ENCODE assay signal across 8 mouse cellular contexts in the genomic region with DNA sequence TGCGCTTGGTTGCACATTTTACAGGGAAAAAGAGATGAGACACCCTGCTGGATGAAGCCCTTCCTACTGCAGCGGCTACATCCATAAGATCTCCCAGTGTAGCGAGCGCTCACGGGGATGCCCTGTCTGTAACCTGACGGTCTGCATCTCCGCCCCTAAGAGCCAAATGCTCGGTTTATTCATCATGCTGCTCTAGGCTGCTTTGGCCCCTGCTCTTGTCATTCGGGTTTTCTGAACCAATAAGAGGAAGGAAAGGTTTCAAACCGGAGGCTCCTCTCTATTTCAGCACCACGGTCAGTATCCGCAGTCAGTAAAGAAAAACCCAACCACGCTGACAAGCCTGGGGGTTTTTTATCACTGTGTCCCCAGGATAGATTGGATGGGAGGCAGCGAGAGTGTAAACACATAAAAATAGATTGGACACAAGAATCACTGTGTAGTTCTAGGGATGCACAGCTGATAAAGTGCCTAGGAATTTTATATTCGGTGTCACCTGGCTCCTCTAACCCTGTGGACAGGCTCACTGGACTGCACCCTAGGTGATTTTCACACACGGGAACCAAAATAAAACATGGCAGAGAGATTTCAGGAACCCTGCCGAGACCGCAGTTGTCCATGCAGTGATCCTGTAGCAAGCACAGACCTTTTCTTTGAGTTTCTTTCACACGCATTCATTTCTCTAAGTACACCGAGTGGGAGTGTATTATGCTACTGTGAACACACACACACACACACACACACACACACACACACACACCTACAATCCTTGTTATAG. TPM values are rescaled to one million over a fixed set of nuclear protein-coding genes. Genes with fewer than 3 reads are reported as not detected.
DNase-seq lines count a peak whose midpoint lies in the region; ATAC-seq and TF ChIP-seq lines count a peak whose summit lies in the region.

No protein-coding gene starts in this region.

- peak; percentile 60 for ATAC-seq in kidney, embryonic 16.5 days (ENCODE audit: low FRiP score, low TSS enrichment)
- peak; percentile 23 for ATAC-seq in embryonic facial prominence, embryonic 14.5 days (ENCODE audit: low read depth)
- ATAC-seq in intestine, embryonic 14.5 days (replicated peaks; ENCODE audit: low FRiP score, low TSS enrichment, low read depth): no peak
- peak; percentile 49; the same call in 1 of the 2 replicates for ATAC-seq in limb, embryonic 13.5 days (ENCODE audit: low FRiP score, low read depth)

- WGBS in kidney, embryonic 16.5 days: 8% methylated on average over 20 of the region's 20 CpGs
- 9% methylated on average over 20 of the region's 20 CpGs for WGBS in kidney, adult 2 months
- 10% methylated on average over 20 of the region's 20 CpGs for WGBS in embryonic facial prominence, embryonic 14.5 days
- WGBS in intestine, embryonic 14.5 days: 13% methylated on average over 20 of the region's 20 CpGs
- 10% methylated on average over 20 of the region's 20 CpGs for WGBS in limb, embryonic 13.5 days

- H3K4me3 ChIP-seq in kidney, embryonic 16.5 days (ENCODE audit: low read length): peak overlapping the region; percentile 42; the same call in 1 of the 2 replicates
- no peak overlapping the region for H3K4me3 ChIP-seq in kidney, adult 2 months (ENCODE audit: insufficient read depth, low read depth, low read length)
- peak overlapping the region; percentile 33 for H3K4me3 ChIP-seq in embryonic facial prominence, embryonic 14.5 days (ENCODE audit: low read depth, low read length)
- no peak overlapping the region for H3K4me3 ChIP-seq in intestine, embryonic 14.5 days (ENCODE audit: low read depth, low read length)
- peak overlapping the region; percentile 33 for H3K4me3 ChIP-seq in limb, embryonic 13.5 days

- H3K9me3 ChIP-seq in kidney, embryonic 16.5 days (ENCODE audit: low read length): no peaks in the 10 kb centered on the region
- H3K9me3 ChIP-seq in embryonic facial prominence, embryonic 14.5 days (ENCODE audit: control insufficient read depth, low read length): no peaks in the 10 kb centered on the region
- H3K9me3 ChIP-seq in intestine, embryonic 14.5 days (ENCODE audit: control insufficient read depth, low read length): no peaks in the 10 kb centered on the region
- no peaks in the 10 kb centered on the region for H3K9me3 ChIP-seq in limb, embryonic 13.5 days

- TF ChIP-seq CTCF in kidney, adult 2 months (conservative IDR thresholded peaks at IDR 0.05; ENCODE audit: insufficient read depth, insufficient read length, low read depth, low read length): no peak

- H3K27me3 ChIP-seq in kidney, embryonic 16.5 days (ENCODE audit: insufficient read depth, low read length): peaks cover 4% of the 10 kb centered on the region; the same call in 1 of the 2 replicates
- H3K27me3 ChIP-seq in kidney, adult 2 months (replicated peaks; ENCODE audit: control insufficient read depth, insufficient read depth, low read length): no peaks in the 10 kb centered on the region
- no peaks in the 10 kb centered on the region for H3K27me3 ChIP-seq in embryonic facial prominence, embryonic 14.5 days (replicated peaks; ENCODE audit: control insufficient read depth, insufficient read depth, low read length)
- H3K27me3 ChIP-seq in intestine, embryonic 14.5 days (replicated peaks; ENCODE audit: control insufficient read depth, insufficient read depth, low read length): peaks cover 8% of the 10 kb centered on the region
- H3K27me3 ChIP-seq in limb, embryonic 13.5 days: peaks cover 21% of the 10 kb centered on the region

- no peaks in the 10 kb centered on the region for H3K36me3 ChIP-seq in kidney, embryonic 16.5 days (ENCODE audit: insufficient read depth, low read length)
- no peaks in the 10 kb centered on the region for H3K36me3 ChIP-seq in kidney, adult 2 months (ENCODE audit: control insufficient read depth, insufficient read depth, low read length)
- no peaks in the 10 kb centered on the region for H3K36me3 ChIP-seq in embryonic facial prominence, embryonic 14.5 days (ENCODE audit: control insufficient read depth, insufficient read depth, low read length)
- H3K36me3 ChIP-seq in intestine, embryonic 14.5 days (ENCODE audit: control insufficient read depth, insufficient read depth, low read length): no peaks in the 10 kb centered on the region
- no peaks in the 10 kb centered on the region for H3K36me3 ChIP-seq in limb, embryonic 13.5 days

- H3K27ac ChIP-seq in kidney, embryonic 16.5 days (ENCODE audit: low read length): no peak overlapping the region
- H3K27ac ChIP-seq in kidney, adult 2 months (ENCODE audit: insufficient read depth, low read depth, low read length): no peak overlapping the region
- H3K27ac ChIP-seq in embryonic facial prominence, embryonic 14.5 days (replicated peaks; ENCODE audit: low read depth, low read length): no peak overlapping the region
- no peak overlapping the region for H3K27ac ChIP-seq in intestine, embryonic 14.5 days (ENCODE audit: low read depth)
- H3K27ac ChIP-seq in limb, embryonic 13.5 days: no peak overlapping the region

- no peak for DNase-seq in kidney, adult 2 months
- DNase-seq in adrenal gland, postnatal 10 days: peak; percentile 27
- peak; percentile 86 for DNase-seq in embryonic facial prominence, embryonic 14.5 days (ENCODE audit: low spot score)
- DNase-seq in intestine, embryonic 14.5 days (ENCODE audit: low spot score): peak; percentile 63
- peak; percentile 22 to 31 for DNase-seq in right cerebral cortex, postnatal 36 days (ENCODE audit: low spot score in 2 of 2)
- DNase-seq in T-cell, adult 2 months (ENCODE audit: low spot score): no peak

- no peak overlapping the region for H3K9ac ChIP-seq in kidney, embryonic 16.5 days (replicated peaks; ENCODE audit: low read length)
- H3K9ac ChIP-seq in embryonic facial prominence, embryonic 14.5 days (ENCODE audit: low read depth, low read length): no peak overlapping the region
- no peak overlapping the region for H3K9ac ChIP-seq in intestine, embryonic 14.5 days (ENCODE audit: low read length)
- no peak overlapping the region for H3K9ac ChIP-seq in limb, embryonic 13.5 days

- H3K4me2 ChIP-seq in kidney, embryonic 16.5 days (replicated peaks; ENCODE audit: low read depth, low read length): peak overlapping the region; percentile 72
- H3K4me2 ChIP-seq in embryonic facial prominence, embryonic 14.5 days (ENCODE audit: low read depth, low read length): peak overlapping the region; percentile 49
- 0 out of 2 replicates have a peak overlapping the region, but pooled peaks have one; percentile 54 for H3K4me2 ChIP-seq in intestine, embryonic 14.5 days (ENCODE audit: low read length)
- peak overlapping the region; percentile 63 for H3K4me2 ChIP-seq in limb, embryonic 13.5 days (replicated peaks)

- H3K4me1 ChIP-seq in kidney, embryonic 16.5 days (ENCODE audit: insufficient read depth, low read length): peaks cover 16% of the 10 kb centered on the region; the same call in 1 of the 2 replicates
- no peaks in the 10 kb centered on the region for H3K4me1 ChIP-seq in kidney, adult 2 months (ENCODE audit: control insufficient read depth, insufficient read depth, low read length)
- no peaks in the 10 kb centered on the region for H3K4me1 ChIP-seq in embryonic facial prominence, embryonic 14.5 days (ENCODE audit: control insufficient read depth, insufficient read depth, low read length)
- H3K4me1 ChIP-seq in intestine, embryonic 14.5 days (replicated peaks; ENCODE audit: control insufficient read depth, insufficient read depth, low read length): no peaks in the 10 kb centered on the region
- H3K4me1 ChIP-seq in limb, embryonic 13.5 days: peaks cover 20% of the 10 kb centered on the region

- no peak for TF ChIP-seq POLR2A in kidney, adult 2 months (IDR thresholded peaks at IDR 0.05; ENCODE audit: low read depth, low read length)

RNA-seq across cellular contexts. Expression of gene Ptprr, which starts 1.3 kb away (rescaled TPM):
- 0.52 and 0.99 TPM in 2 replicates for polyA plus RNA-seq in kidney, embryonic 16.5 days (2015; fragmentation: Nextera tagmentation; extraction: Ambion mirVana)
- 0.81 and 1.2 TPM in 2 replicates for polyA plus RNA-seq in kidney, adult 2 months (2012; rRNA removed)
- 1 to 10 TPM; 5.7 to 7.7 TPM for total RNA-seq in adrenal gland, postnatal 10 days (2021)
- polyA plus RNA-seq in embryonic facial prominence, embryonic 14.5 days (2014; fragmentation: Nextera tagmentation; extraction: Ambion mirVana): 6.3 and 6.5 TPM in 2 replicates
- polyA plus RNA-seq in intestine, embryonic 14.5 days (2014; fragmentation: Nextera tagmentation; extraction: Ambion mirVana): 4.7 and 5.1 TPM in 2 replicates
- 0.27 and 0.32 TPM in 2 replicates for polyA plus RNA-seq in limb, embryonic 13.5 days (2015; fragmentation: Nextera tagmentation; extraction: Ambion mirVana)

Comparison
In these comparisons a context has a peak if more than half of its experiments do, and no peak if none do; other contexts are left out.
1. H3K4me3 ChIP-seq: peak in kidney, embryonic 16.5 days (single experiment), embryonic facial prominence, embryonic 14.5 days (single experiment) and limb, embryonic 13.5 days (single experiment); none in kidney, adult 2 months (single experiment) and intestine, embryonic 14.5 days (single experiment).
2. DNase-seq: peak in adrenal gland, postnatal 10 days (single experiment), embryonic facial prominence, embryonic 14.5 days (single experiment), intestine, embryonic 14.5 days (single experiment) and right cerebral cortex, postnatal 36 days (2 of 2); none in kidney, adult 2 months (single experiment) and T-cell, adult 2 months (single experiment).
3. Peak in every context shown above with its lines, with median percentiles within 50 percentile points of each other: H3K4me2 ChIP-seq.